Comparison of ENCODE assay signal across 28 mouse cellular contexts in genomic region chr5:5370322-5371082, GRCm38 (mm10). TPM values are rescaled to one million over a fixed set of nuclear protein-coding genes. Genes with fewer than 3 reads are reported as not detected.
A peak's percentile ranks its signal among the peaks of the same experiment; 100 is the strongest.
DNase-seq lines count a peak whose midpoint lies in the region; ATAC-seq and TF ChIP-seq lines count a peak whose summit lies in the region.
"Had no signal": no experiment of that assay in that cellular context is flagged by ENCODE, and none has a peak within 500 bp of the region (broad histone marks: within the 10 kb centered on the region; RNA-seq: fewer than 3 reads in every experiment).

No protein-coding gene starts in this region.

- intact Hi-C loops in gastrocnemius, postnatal 36 days (cut with DNase I), result no loop called here

- 62% methylated on average over 4 of the region's 4 CpGs for WGBS in lung, embryonic 14.5 days
- 45% methylated on average over 4 of the region's 4 CpGs for WGBS in intestine, postnatal 0 days

- no peak overlapping the region for H3K9ac ChIP-seq in lung, embryonic 14.5 days
- H3K9ac ChIP-seq in intestine, postnatal 0 days (ENCODE audit: low read depth, low read length), result no peak overlapping the region
- H3K9ac ChIP-seq: embryonic facial prominence, embryonic 13.5 days; forebrain, embryonic 13.5 days; hindbrain, embryonic 14.5 days; liver, postnatal 0 days had no signal

- peak; percentile 62; the same call in 1 of the 2 replicates for ATAC-seq in lung, embryonic 14.5 days (ENCODE audit: insufficient read depth)
- ATAC-seq in intestine, postnatal 0 days, result peak; percentile 80; the same call in 1 of the 2 replicates
- ATAC-seq: activated CD4-positive, CD25-positive, alpha-beta regulatory T cell, adult 4 months; forebrain, embryonic 13.5 days; inflammation-experienced regulatory T-cells, adult 6 months; liver, postnatal 0 days; Patski had no signal

- H3K27ac ChIP-seq in lung, embryonic 14.5 days (ENCODE audit: low read depth), result peak overlapping the region; percentile 54
- H3K27ac ChIP-seq in intestine, postnatal 0 days (ENCODE audit: low read depth, low read length), result no peak overlapping the region
- H3K27ac ChIP-seq: embryonic facial prominence, embryonic 13.5 days; forebrain, embryonic 13.5 days; heart, embryonic 10.5 days; hindbrain, embryonic 14.5 days; kidney, postnatal 0 days had no signal

- H3K9me3 ChIP-seq in lung, embryonic 14.5 days (ENCODE audit: low read depth, low read length), result no peaks in the 10 kb centered on the region
- H3K9me3 ChIP-seq in intestine, postnatal 0 days (ENCODE audit: control insufficient read depth), result no peaks in the 10 kb centered on the region
- H3K9me3 ChIP-seq: embryonic facial prominence, embryonic 13.5 days; forebrain, embryonic 13.5 days; G1E; heart, embryonic 10.5 days had no signal

- 0 out of 2 replicates have a peak, but pooled peaks cover 5% of the 10 kb centered on the region for H3K36me3 ChIP-seq in lung, embryonic 14.5 days (ENCODE audit: insufficient read depth)
- no peaks in the 10 kb centered on the region for H3K36me3 ChIP-seq in intestine, postnatal 0 days (ENCODE audit: control insufficient read depth, insufficient read depth)
- H3K36me3 ChIP-seq: G1E had no signal

- H3K27me3 ChIP-seq in lung, embryonic 14.5 days (ENCODE audit: insufficient read depth, low read length), result no peaks in the 10 kb centered on the region
- H3K27me3 ChIP-seq in intestine, postnatal 0 days (replicated peaks; ENCODE audit: control insufficient read depth, insufficient read depth, low read length), result no peaks in the 10 kb centered on the region
- H3K27me3 ChIP-seq: CH12.LX; embryonic facial prominence, embryonic 13.5 days; forebrain, embryonic 13.5 days; Patski had no signal

- H3K4me2 ChIP-seq in lung, embryonic 14.5 days, result no peak overlapping the region
- H3K4me2 ChIP-seq in intestine, postnatal 0 days (replicated peaks; ENCODE audit: low read depth), result no peak overlapping the region
- H3K4me2 ChIP-seq: embryonic facial prominence, embryonic 13.5 days; forebrain, embryonic 13.5 days; hindbrain, embryonic 14.5 days had no signal

- H3K4me3 ChIP-seq in lung, embryonic 14.5 days (ENCODE audit: low read depth, low read length), result no peak overlapping the region
- H3K4me3 ChIP-seq in intestine, postnatal 0 days (ENCODE audit: low read depth, low read length), result no peak overlapping the region
- H3K4me3 ChIP-seq: embryonic facial prominence, embryonic 13.5 days; erythroblast, embryonic 14.5 days; forebrain, embryonic 13.5 days; heart, embryonic 10.5 days had no signal

- peaks cover 6% of the 10 kb centered on the region for H3K4me1 ChIP-seq in lung, embryonic 14.5 days (ENCODE audit: insufficient read depth)
- no peaks in the 10 kb centered on the region for H3K4me1 ChIP-seq in intestine, postnatal 0 days (replicated peaks; ENCODE audit: control insufficient read depth, insufficient read depth, low read length)

- DNase-seq in lung, embryonic 14.5 days, result peak; percentile 44
- no peak for DNase-seq in lung, postnatal 14 days
- peak; percentile 72 for DNase-seq in lung, postnatal 36 days
- no peak for DNase-seq in gastrocnemius, postnatal 36 days
- DNase-seq in thymus, adult 18-20 months, result no peak
- no peak for DNase-seq in spleen, postnatal 10 days (ENCODE audit: low spot score in 2 of 2)
- DNase-seq: adrenal gland, postnatal 14 days; cerebellum, adult 2 months; cerebellum, postnatal 25 days; embryo, embryonic 11 days; heart, postnatal 4 days; layer of hippocampus, adult 9-11 months; left cerebral cortex, postnatal 4 days; liver; liver, postnatal 0 days; midbrain, embryonic 14.5 days had no signal

- TF ChIP-seq CTCF in lung, embryonic 14.5 days (IDR thresholded peaks at IDR 0.05; ENCODE audit: low read depth), result no peak
- TF ChIP-seq CTCF in intestine, postnatal 0 days (IDR thresholded peaks at IDR 0.05; ENCODE audit: low read depth), result no peak

RNA-seq across cellular contexts. Expression of gene Cdk14, which starts 49.6 kb away (rescaled TPM):
- polyA plus RNA-seq in lung, embryonic 14.5 days (2014; fragmentation: Nextera tagmentation; extraction: Ambion mirVana), result 37.7 and 37.8 TPM in 2 replicates
- 3.8 and 4.4 TPM in 2 replicates for polyA plus RNA-seq in intestine, postnatal 0 days (2015; fragmentation: Nextera tagmentation; extraction: Ambion mirVana)
- total RNA-seq in gastrocnemius, postnatal 36 days (2021), result 1 to 10 TPM; 4.2 to 4.9 TPM
- polyA plus RNA-seq: erythroblast, embryonic 14.5 days; G1E had no signal

Comparison
In these comparisons a context has a peak if more than half of its experiments do, and no peak if none do; other contexts are left out.
1. DNase-seq: peak in lung, embryonic 14.5 days (single experiment) and lung, postnatal 36 days (single experiment); none in lung, postnatal 14 days (single experiment), gastrocnemius, postnatal 36 days (0 of 2), thymus, adult 18-20 months (0 of 2) and spleen, postnatal 10 days (0 of 2).